21 mouse cellular contexts compared by ENCODE assay signal in the genomic region with DNA sequence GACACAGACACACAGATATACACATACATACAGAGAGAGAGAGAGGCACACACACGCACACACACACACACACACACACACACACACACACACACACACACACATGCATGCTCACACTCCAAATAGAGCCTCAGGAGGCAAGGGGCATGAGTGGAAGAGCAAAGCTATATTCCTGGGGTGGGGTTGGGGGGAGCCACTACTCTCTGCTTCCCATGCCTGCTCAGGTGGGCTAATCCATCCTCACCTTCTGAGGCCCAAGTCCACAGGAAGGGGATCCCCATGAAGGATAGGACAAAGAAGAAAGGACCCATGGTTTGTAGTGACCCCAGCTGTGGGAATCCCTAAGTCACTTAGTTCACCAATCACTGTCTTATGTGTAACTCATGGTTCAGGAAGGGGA.
DNase-seq lines count a peak whose midpoint lies in the region; ATAC-seq and TF ChIP-seq lines count a peak whose summit lies in the region.
"Had no signal": no experiment of that assay in that cellular context is flagged by ENCODE, and none has a peak within 500 bp of the region (broad histone marks: within the 10 kb centered on the region; RNA-seq: fewer than 3 reads in every experiment).

No protein-coding gene starts in this region.

- TF ChIP-seq CTCF in lung, embryonic 14.5 days (IDR thresholded peaks at IDR 0.05; ENCODE audit: low read depth) = no peak
- no peak for TF ChIP-seq CTCF in lung, adult 2 months (IDR thresholded peaks at IDR 0.05; ENCODE audit: insufficient read depth, low read length)
- no peak for TF ChIP-seq CTCF in midbrain, postnatal 0 days (IDR thresholded peaks at IDR 0.05)

- no peak for DNase-seq in lung, embryonic 14.5 days
- no peak for DNase-seq in lung, adult 2 months
- DNase-seq in midbrain, postnatal 0 days (ENCODE audit: low spot score) = no peak
- no peak for DNase-seq in forebrain, embryonic 10.5 days (ENCODE audit: extremely low spot score, low spot score)
- no peak for DNase-seq in left cerebral cortex, adult 9 months (ENCODE audit: low spot score in 2 of 2)
- DNase-seq: B cell, adult 2 months; cerebellum, adult 2 months; heart, postnatal 10 days; kidney, adult 2 months; kidney, postnatal 36 days; left cerebral cortex, postnatal 4 days; lung, postnatal 14 days; right cerebral cortex, adult 18-20 months; thymus, adult 18-20 months; thymus, postnatal 4 days had no signal

- no CpG with 5 or more reads among the region's 1 CpGs for WGBS in lung, embryonic 14.5 days
- WGBS in lung, adult 2 months = no CpG with 5 or more reads among the region's 1 CpGs
- WGBS in embryonic facial prominence, embryonic 12.5 days = 50% methylated on average over 1 of the region's 1 CpGs
- 57% methylated on average over 1 of the region's 1 CpGs for WGBS in intestine, embryonic 15.5 days
- WGBS in midbrain, postnatal 0 days = 85% methylated on average over 1 of the region's 1 CpGs
- WGBS in forebrain, embryonic 10.5 days = 89% methylated on average over 1 of the region's 1 CpGs

- H3K4me1 ChIP-seq in lung, embryonic 14.5 days (ENCODE audit: insufficient read depth) = peaks cover 10% of the 10 kb centered on the region; the same call in 1 of the 2 replicates
- H3K4me1 ChIP-seq in lung, adult 2 months (ENCODE audit: control insufficient read depth, insufficient read depth, low read length) = no peaks in the 10 kb centered on the region
- peaks cover 6% of the 10 kb centered on the region; the same call in 1 of the 2 replicates for H3K4me1 ChIP-seq in embryonic facial prominence, embryonic 12.5 days
- 0 out of 2 replicates have a peak, but pooled peaks cover 3% of the 10 kb centered on the region for H3K4me1 ChIP-seq in intestine, embryonic 15.5 days (replicated peaks)
- H3K4me1 ChIP-seq in midbrain, postnatal 0 days (ENCODE audit: insufficient read depth, low read length) = no peaks in the 10 kb centered on the region
- peaks cover 8% of the 10 kb centered on the region; the same call in 1 of the 2 replicates for H3K4me1 ChIP-seq in forebrain, embryonic 10.5 days
- H3K4me1 ChIP-seq: megakaryocyte, embryonic 14.5 days; neural tube, embryonic 13.5 days had no signal

- no peak for TF ChIP-seq POLR2A in lung, adult 2 months (IDR thresholded peaks at IDR 0.05; ENCODE audit: borderline replicate concordance, extremely low read depth, low read depth, low read length)

- ATAC-seq in lung, embryonic 14.5 days (ENCODE audit: insufficient read depth) = no peak
- no peak for ATAC-seq in embryonic facial prominence, embryonic 12.5 days (ENCODE audit: insufficient number of reproducible peaks, insufficient read depth, low FRiP score, low TSS enrichment)
- no peak for ATAC-seq in intestine, embryonic 15.5 days
- ATAC-seq in midbrain, postnatal 0 days (ENCODE audit: low FRiP score) = no peak
- ATAC-seq: hindbrain, embryonic 16.5 days had no signal

- H3K9me3 ChIP-seq in lung, embryonic 14.5 days (ENCODE audit: low read depth, low read length) = no peaks in the 10 kb centered on the region
- no peaks in the 10 kb centered on the region for H3K9me3 ChIP-seq in embryonic facial prominence, embryonic 12.5 days
- no peaks in the 10 kb centered on the region for H3K9me3 ChIP-seq in intestine, embryonic 15.5 days
- H3K9me3 ChIP-seq in midbrain, postnatal 0 days (ENCODE audit: low read length) = no peaks in the 10 kb centered on the region
- no peaks in the 10 kb centered on the region for H3K9me3 ChIP-seq in forebrain, embryonic 10.5 days
- H3K9me3 ChIP-seq: megakaryocyte, embryonic 14.5 days; neural tube, embryonic 13.5 days had no signal

- no peak overlapping the region for H3K9ac ChIP-seq in lung, embryonic 14.5 days
- H3K9ac ChIP-seq in embryonic facial prominence, embryonic 12.5 days = no peak overlapping the region
- H3K9ac ChIP-seq in intestine, embryonic 15.5 days = no peak overlapping the region
- no peak overlapping the region for H3K9ac ChIP-seq in midbrain, postnatal 0 days (replicated peaks; ENCODE audit: low read length, poor library complexity, severe bottlenecking)
- H3K9ac ChIP-seq: liver, embryonic 14.5 days; neural tube, embryonic 13.5 days had no signal

- H3K27ac ChIP-seq in lung, embryonic 14.5 days (ENCODE audit: low read depth) = peak overlapping the region; percentile 76; the same call in 1 of the 2 replicates
- peak overlapping the region; percentile 82 for H3K27ac ChIP-seq in embryonic facial prominence, embryonic 12.5 days
- H3K27ac ChIP-seq in intestine, embryonic 15.5 days = peak overlapping the region; percentile 79
- H3K27ac ChIP-seq in midbrain, postnatal 0 days (ENCODE audit: low read depth, low read length) = peak overlapping the region; percentile 26; the same call in 1 of the 2 replicates
- no peak overlapping the region for H3K27ac ChIP-seq in forebrain, embryonic 10.5 days
- H3K27ac ChIP-seq: liver, embryonic 14.5 days; neural tube, embryonic 13.5 days had no signal

- no peak overlapping the region for H3K4me2 ChIP-seq in lung, embryonic 14.5 days
- no peak overlapping the region for H3K4me2 ChIP-seq in embryonic facial prominence, embryonic 12.5 days (replicated peaks)
- no peak overlapping the region for H3K4me2 ChIP-seq in intestine, embryonic 15.5 days (replicated peaks)
- no peak overlapping the region for H3K4me2 ChIP-seq in midbrain, postnatal 0 days (ENCODE audit: low read depth, low read length, poor library complexity, severe bottlenecking)
- H3K4me2 ChIP-seq: neural tube, embryonic 13.5 days had no signal

- H3K27me3 ChIP-seq in lung, embryonic 14.5 days (ENCODE audit: insufficient read depth, low read length) = no peaks in the 10 kb centered on the region
- H3K27me3 ChIP-seq in embryonic facial prominence, embryonic 12.5 days = no peaks in the 10 kb centered on the region
- H3K27me3 ChIP-seq in intestine, embryonic 15.5 days (replicated peaks) = no peaks in the 10 kb centered on the region
- H3K27me3 ChIP-seq in midbrain, postnatal 0 days (ENCODE audit: insufficient read depth, low read length) = no peaks in the 10 kb centered on the region
- no peaks in the 10 kb centered on the region for H3K27me3 ChIP-seq in forebrain, embryonic 10.5 days (ENCODE audit: poor library complexity, severe bottlenecking)
- H3K27me3 ChIP-seq: megakaryocyte, embryonic 14.5 days; neural tube, embryonic 13.5 days had no signal

- no peaks in the 10 kb centered on the region for H3K36me3 ChIP-seq in lung, embryonic 14.5 days (ENCODE audit: insufficient read depth)
- H3K36me3 ChIP-seq in embryonic facial prominence, embryonic 12.5 days = no peaks in the 10 kb centered on the region
- no peaks in the 10 kb centered on the region for H3K36me3 ChIP-seq in intestine, embryonic 15.5 days
- no peaks in the 10 kb centered on the region for H3K36me3 ChIP-seq in midbrain, postnatal 0 days (ENCODE audit: insufficient read depth, low read length)
- H3K36me3 ChIP-seq in forebrain, embryonic 10.5 days (replicated peaks) = no peaks in the 10 kb centered on the region
- H3K36me3 ChIP-seq: neural tube, embryonic 13.5 days had no signal

- H3K4me3 ChIP-seq in lung, embryonic 14.5 days (ENCODE audit: low read depth, low read length) = no peak overlapping the region
- H3K4me3 ChIP-seq in lung, adult 2 months (replicated peaks; ENCODE audit: extremely low read depth, low read depth, low read length) = no peak overlapping the region
- H3K4me3 ChIP-seq in embryonic facial prominence, embryonic 12.5 days = no peak overlapping the region
- no peak overlapping the region for H3K4me3 ChIP-seq in intestine, embryonic 15.5 days (replicated peaks)
- H3K4me3 ChIP-seq in midbrain, postnatal 0 days (ENCODE audit: low read depth, low read length) = no peak overlapping the region
- no peak overlapping the region for H3K4me3 ChIP-seq in forebrain, embryonic 10.5 days
- H3K4me3 ChIP-seq: megakaryocyte, embryonic 14.5 days; neural tube, embryonic 13.5 days had no signal
